Mouse (Mus musculus) mouse embryonic stem cell (cell line): ENCODE data around the gene Slc6a16.

Source experiments
- in situ Hi-C, 2 experiments: fragments of 300-500 bp; cut with MboI; formaldehyde crosslinking; loops; 1 replicate in 1 of 2; 3 replicates in 1 of 2; pipeline ENCODE4 v1.14.3; 2019 to 2020; ENCODE audit warnings: low sequenced_read_pairs in 2 of 2, low pct_unique_long_range_greater_than_20kb in 1 of 2, mixed read lengths in 1 of 2; ENCODE audit not compliant: unreplicated experiment in 1 of 2

Gene Slc6a16

DNA sequence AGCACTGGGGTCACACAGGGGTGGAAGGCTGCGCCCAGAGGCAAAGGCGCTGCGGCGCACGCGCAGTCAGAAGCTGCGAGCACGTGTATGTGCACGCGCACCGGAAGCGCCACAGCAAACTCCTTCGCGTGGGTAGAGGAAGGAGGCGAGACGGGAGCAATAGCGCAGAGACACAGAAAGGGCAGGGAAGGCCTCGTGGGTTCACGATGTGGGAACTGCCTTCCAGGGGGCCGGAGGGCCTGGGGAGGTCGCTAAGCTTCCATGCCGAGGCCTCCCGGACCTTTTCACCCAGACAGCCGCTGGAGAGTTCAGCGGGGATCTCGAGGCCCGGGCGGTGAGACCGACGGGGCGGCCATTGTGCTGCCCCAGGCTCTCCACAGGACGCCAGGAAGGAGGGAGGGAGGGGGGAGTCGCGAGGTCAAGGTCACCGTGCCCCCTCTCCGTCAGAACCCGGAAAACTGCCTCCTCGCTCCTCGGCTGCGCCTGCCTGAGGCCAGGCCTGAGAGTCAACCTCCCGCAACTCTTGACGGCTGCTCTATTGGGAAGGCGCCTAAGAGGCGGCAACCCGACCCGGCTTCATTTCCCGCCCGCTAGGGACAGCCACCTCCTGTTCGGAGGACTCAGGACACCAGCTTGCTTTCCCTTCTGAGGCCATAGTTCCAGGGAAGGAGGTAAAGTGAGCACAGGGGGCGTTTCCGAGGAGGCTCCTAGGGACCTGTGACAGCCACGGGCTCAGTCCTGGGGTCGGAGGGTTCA is at the start of gene Slc6a16:
Slc6a16 (plus strand) TSS at position 453 of the 756 bp plus-strand sequence.
- in situ Hi-C loops, result no loop called here

DNA sequence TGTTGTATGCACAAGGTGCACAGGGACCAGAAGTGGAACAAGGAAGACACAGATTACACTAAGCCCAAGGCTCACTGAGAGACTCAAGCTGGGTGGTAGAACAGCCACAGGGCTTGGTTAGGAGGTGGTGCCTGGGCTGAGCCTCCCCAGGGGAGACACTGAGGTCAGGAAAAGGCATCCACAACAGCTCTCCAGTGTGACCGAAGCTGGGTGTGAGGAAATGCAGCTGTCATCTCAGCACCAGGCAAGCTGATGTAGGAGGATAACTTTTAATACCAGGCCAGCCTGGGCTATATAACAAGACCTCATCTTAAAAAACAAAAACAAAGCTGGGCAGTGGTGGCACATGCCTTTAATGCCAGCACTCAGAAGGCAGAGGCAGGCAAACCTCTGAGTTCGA is 49.7 kb upstream of the Slc6a16 start:
- in situ Hi-C loops, result no loop called here

DNA sequence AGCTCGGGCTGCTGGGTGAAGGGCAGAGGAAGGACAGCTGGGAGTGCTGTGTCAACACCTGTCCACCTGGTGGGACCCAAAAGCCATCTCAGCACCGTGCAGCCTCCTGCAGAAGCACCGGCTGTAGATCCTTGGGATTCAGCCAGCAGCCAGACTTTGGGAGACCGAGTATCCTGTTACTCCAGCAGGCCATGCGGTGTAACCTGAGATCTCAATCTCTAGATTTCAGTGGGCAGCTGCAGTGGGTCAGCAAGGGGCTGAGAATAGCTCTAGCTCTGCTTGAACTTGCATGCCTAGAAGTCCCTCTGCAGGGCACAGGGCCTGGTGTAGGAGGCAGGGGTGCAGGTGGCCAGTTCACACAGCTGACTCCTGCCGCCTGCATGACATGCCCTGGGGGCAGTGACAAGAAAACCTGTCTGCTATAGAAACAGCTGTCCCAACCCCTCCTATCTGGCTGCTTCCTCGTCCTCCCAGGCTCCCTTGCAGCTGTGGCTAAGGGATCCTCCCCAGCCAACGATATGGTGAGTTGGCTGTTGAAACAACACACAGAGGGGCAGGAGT is 49.0 kb upstream of the Slc6a16 start:
- in situ Hi-C loops, result no loop called here

DNA sequence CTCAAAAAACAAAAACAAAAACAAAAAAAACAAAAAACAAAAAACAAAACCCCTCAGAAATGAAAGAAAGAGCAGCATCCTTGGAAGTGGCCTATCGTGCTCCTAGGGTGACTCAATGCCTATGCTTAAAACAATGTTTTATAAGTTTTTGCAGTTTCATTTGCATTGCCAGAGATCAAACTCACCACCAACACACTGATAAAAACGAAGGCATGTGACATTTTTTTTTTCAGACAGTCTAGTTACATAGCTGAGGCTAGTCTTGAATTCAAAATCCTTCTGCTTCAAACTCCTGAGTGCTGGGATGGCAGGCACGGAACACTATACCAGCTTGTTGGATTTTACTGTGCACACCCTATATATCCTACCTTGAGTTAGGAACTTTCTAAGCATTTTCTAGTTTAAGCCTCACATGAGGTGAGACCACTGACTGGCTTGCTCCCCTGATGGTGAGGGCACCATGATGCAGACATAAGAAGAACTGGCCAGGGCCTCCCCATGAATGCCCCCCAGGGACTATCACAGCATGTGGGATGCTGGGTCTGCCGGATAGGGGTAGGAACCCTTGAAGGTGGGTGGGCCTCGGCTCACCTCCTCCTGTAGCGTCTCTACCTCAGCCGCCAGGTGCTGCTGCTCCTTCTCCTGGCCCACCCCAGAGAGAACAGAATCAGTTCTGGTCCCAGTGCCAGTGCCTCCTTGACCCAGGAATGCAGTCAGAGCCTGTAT is 48.1 kb upstream of the Slc6a16 start:
- in situ Hi-C loops, result no loop called here

DNA sequence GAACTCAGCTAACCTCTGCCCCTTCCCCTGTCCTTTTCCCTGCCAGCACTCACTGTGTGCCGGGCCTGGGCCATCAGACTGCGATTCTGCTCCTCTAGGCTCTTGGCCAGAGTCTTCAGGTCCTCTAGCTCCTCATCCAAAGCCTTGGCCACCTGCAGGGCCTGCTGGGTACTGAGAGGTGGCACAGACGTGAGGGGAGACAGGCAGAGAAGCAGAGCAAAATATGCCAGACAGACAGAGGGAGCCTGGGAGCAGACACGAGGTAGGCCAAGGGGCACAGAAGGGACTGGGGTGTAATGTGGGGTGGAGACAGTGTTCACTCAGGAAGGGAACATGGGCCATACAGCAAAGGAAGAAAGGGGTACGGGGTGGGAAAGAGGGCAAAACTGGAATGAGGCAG is 47.5 kb upstream of the Slc6a16 start:
- in situ Hi-C loops, result no loop called here

DNA sequence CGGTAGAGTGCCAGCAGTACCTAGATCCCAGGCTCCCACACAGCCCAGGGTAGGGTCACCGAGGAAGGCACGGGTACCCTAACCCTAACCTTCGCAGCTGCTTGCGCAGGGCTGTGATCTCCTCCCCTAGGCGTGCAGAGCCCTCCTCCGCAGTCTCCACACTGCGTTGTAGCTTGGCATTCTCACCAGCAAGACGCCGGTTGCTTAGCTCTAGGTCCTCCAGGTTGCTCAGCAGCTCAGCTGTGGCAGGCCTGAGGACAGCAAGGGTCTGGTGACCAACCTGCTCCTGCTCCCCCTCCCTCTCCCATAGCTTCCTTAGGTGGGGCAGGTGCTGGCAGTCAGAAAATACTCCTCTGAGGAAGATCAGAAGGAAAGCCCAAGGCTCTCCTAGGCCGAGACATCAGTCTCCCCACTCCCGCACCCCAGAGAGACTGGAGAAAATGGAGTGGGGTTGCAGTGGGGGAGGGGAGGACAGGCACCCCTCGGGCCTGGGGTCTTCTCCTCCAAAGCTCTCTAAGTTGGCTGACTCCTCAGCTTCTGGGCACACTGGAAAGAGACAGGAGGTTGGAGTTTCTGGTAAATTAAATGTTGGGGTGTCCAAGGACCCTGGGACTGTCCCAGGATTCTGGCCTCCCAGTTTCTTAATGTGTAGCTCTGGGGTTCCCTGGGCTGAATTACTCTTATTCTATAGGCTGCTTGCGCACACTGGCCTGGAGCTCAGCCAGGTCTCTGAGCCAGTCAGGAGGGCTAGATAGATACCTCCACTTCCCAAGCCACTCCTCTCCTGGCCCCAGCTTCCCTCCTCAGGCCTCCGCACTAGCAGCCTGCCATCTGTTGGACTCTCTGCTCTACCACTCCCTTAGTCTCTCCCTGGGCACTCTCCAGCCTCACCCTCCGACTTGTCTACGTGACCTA is 46.8 kb upstream of the Slc6a16 start:
- in situ Hi-C loops, result no loop called here

DNA sequence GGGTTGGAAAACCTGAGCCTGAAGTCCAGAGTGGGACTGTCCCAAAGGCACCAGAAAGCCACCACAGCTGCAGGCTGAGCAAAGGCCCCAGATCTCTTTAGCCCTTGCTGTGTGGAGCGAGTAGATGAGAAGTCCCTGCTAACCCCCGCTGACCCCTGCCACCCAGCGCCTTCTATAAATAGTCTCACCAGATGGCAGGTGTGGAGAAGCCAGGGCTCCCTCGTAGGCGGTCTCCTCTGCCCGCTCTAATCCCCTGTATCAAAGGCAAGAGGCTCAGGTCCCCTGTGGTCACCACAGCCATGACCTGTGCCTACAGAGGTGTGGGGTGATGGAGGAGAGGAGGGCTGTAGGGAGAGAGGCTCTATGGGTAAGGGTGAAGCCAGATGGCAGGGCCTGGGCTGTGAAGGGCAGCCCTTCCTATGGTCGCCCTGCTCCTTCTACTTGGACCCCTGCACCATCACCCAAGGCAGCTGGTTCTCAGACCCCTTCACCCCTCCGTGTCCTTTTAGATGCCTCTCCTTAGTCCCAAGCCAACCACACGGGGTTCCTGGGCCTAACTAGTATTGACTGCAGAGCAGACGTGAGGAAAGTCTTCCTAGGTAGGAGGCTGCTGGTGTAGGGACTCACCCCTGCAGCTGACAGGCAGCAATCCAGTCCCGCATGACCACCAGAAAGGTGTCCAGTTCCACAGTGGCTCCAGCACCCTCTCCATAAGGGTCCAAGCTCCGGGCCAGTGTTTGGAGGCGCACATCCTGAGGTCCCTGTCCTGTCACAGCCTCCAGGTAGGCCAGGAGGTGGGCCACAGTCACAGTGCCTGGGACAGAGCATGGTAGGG is 45.3 kb upstream of the Slc6a16 start:
- in situ Hi-C loops, result no loop called here

DNA sequence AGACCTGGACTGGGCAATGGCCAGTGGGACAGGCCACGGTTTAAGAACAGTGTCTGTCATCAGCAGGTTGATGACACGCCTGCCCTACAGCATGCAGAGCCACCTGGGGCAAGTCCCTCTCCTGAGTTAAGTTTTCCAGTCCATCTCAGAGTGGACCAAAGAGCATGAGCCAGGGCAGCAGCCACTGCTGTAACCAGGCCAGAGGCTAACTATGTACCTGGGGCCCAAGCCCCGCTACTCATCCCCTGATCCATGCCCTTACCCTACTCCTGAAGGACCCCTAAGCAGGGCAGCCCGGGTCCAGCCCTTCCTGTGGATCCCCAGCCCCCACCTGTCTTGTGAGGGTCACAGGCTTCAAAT is 44.7 kb upstream of the Slc6a16 start:
- in situ Hi-C loops, result no loop called here

DNA sequence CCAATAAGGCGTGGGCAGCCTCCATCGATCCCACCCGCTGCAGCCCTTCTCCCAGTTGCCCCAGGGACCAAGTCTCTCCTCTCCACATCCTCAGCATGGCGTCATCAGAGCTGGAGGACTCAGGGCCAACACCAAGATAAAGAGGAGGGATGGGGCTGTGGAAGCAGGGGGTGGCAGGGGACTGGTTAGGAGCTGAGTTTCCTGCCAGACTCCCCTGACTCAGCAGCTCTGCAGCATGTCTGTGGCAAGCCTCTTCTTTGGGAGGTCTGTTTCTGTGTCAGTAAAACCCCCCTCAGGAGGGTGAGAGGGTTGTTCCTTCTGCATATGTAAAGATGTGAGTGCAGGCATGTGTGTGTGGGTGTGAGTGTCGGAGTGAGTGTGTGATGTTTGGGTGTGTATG is 43.9 kb upstream of the Slc6a16 start:
- in situ Hi-C loops, result no loop called here

DNA sequence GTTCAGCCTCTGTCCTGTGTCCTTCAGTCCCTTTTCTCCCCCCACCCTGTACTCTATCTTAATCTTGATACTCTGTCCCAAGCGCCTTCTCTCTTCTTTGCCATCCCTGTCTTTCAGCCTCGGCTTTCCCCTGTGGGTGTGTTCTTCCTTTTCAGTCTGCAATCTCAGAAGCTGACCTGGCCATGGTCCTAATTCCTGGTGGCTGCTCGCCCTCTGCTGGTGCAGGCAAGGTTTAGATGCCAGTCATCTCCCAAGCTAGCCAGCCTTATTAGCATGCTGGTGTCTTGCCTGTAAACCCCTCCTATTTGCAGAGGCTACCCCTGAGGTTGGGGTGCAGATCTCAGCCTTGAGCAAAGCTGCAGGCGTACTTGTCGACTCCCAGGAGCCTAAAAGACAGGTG is 42.5 kb upstream of the Slc6a16 start:
- in situ Hi-C loops, result no loop called here

DNA sequence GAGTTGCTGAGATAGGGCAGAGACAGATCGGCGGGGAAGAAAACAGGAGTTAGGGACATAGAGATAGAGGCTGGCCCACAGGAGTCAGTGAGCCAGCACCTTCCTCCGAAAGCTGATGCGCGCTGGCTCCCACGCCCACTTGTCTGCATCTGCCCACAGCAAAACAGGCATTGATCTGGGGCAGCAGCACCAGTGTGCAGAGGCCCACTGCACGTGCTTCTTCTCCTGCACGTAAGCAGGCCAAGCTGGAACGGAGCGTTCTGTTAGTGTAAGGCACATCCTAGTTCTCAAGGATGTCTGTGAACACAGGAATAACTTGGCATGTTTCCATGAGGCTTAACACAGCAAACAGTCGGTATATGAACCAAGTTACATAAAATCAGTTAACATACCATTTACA is 41.9 kb upstream of the Slc6a16 start:
- in situ Hi-C loops, result no loop called here

DNA sequence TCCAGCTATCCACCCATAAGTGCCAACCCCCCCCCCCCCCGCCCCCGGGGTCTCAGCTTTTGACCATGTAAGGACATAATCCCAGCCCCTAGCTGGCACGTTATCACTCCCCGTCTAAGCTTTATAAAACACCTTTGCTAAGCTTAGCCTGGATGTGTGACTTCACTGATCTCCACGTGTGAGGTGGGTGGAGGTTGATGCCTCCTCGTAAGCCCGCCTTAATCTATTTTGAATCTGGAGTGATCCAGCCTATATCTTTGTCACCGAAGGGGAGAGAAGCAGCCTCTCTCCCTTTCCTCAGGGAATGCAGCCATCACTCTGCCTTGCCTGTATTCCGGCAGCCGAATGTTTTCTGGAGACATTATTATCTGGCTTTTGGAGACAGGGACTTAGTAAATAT is 38.2 kb upstream of the Slc6a16 start:
- in situ Hi-C loops, result no loop called here

DNA sequence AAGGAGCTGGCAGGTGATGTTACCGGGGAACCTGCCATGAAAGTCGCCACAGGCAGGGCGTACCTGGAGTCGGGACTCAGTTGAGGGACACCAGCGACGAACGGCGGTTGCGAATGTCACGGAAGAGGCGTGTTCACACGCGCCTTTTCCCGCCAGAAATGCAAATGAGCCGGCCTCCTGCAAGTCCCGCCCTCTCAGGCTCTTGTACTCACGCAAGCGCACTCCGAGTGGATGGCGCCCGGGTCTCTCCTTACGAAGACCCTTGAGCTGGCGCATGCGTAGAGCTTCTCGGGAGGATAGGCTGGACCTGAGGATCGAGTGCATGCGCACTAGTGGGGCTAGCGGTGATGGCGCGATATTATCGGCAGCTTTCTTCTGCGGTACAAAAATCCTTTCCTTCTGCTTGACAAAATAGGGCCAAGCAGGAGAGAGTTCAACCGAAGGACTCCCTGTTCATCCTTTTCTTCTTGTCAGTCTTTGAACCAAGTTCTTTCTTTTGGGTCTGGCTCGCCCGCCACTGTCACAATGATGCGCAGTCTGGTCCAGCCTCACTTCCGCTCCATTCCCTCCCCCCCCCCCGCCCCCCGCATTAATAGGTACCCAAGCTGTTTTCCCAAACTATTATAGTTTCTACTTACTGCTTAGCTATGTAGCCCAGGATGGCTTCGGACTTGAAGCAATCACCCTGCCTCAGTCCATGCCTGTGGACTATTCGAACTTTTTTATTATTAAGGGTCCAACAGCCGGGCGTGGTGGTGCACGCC is 36.3 kb upstream of the Slc6a16 start, which contains the start of gene Ccdc155:
Ccdc155 (minus strand) TSS at position 513 of the 764 bp plus-strand sequence.
- in situ Hi-C loops, result no loop called here

DNA sequence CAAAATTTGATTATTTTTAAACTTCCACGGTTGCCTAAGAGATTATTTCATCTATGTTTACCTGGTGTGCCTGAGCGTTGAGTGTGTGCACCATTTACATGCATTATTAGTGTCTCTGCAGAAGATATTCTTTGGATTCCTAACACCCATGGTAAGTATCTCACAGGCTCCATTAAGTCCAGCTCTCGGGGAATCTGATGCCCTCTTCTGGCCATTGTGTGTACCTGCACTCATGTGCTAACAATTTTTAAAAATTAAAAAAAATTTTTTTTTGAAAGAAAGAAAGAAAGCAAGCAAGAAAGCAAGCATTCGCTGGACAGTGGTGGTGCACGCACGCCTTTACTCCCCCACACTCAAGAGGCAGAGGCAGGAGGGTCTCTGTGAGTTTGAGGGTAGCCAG is 32.6 kb upstream of the Slc6a16 start:
- in situ Hi-C loops, result no loop called here

DNA sequence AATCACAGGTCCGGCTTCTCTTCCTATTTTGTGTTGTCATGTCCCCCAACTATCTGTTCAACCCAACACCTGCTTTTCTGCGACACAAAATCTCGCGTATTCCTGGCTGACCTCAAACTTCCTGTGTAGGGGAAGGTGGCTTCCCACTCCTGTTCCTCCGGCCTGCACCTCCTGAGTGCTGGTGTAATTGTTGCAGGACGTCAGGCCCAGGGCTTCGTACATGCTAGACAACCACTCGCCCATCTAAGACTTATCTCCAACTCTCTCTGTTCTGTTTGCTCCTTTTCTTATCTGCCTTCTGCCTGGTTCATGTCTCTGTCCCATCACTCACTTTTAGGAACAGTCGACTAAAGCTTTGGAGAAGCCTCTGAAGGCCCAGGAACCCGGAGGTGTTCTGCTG is 29.8 kb upstream of the Slc6a16 start:
- in situ Hi-C loops, result no loop called here

DNA sequence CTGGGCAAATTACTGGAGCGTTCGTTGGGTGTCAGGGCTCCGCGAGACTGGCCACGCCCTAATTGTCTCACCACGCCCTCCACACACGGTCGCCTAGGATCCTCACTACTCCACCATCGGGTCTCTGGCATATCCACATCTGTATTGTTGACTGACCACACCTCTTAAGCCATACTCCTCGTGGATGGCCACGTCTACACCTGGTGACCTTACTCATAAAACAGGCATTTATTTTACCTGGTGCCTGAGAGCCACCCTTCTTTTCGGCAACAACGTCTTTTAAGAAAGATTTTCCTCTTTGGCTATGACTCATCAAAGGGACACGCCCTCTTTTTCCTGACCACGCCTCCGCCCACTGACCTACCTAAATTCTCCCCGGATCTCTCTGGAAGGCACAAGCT is 29.0 kb upstream of the Slc6a16 start, which contains the start of gene Dkkl1:
Dkkl1 (minus strand) TSS at position 297 of the 401 bp plus-strand sequence.
- in situ Hi-C loops, result no loop called here

DNA sequence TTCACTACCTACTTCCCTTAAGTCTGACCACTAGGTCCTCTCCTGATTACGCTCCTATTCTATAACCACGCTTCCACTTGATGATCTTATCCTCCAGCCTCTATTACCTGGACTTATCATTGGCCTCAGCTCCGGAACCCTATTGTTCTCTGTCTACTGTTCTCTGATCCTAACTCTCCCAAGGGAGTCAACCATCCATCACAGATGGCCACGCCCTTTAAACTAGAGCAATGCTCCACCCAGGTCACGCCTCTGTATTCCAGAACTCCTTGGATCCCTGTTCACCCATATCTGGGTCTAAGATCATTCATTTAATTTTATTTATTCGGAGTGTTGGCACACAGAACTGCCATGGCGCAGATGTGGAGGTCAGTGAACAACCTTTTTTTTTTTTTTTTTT is 28.5 kb upstream of the Slc6a16 start:
- in situ Hi-C loops, result no loop called here
